Mouse (Mus musculus): ENCODE measurements around the gene Mtx2. TPM values are rescaled to one million over a fixed set of nuclear protein-coding genes. Genes with fewer than 3 reads are reported as not detected.

Mtx2 gene
- polyA plus RNA-seq, 1 experiment from 2014 or later: 126 TPM

- 88% methylated on average over 9 of the region's 9 CpGs for WGBS
- H3K4me2 ChIP-seq (replicated peaks): no peak overlapping the region
- no peaks in the 10 kb centered on the region for H3K9me3 ChIP-seq
Measured at GRCm38 (mm10) chr2:74884357-74884756, 58.8 kb downstream of the Mtx2 start.

GRCm38 (mm10) chr2:74891868-74892267 lies 66.3 kb downstream of the Mtx2 start:
- H3K36me3 ChIP-seq: no peaks in the 10 kb centered on the region
- no peaks in the 10 kb centered on the region for H3K9me3 ChIP-seq
- H3K4me2 ChIP-seq (replicated peaks): no peak overlapping the region
- no peak for ATAC-seq
- H3K27ac ChIP-seq: no peak overlapping the region
- 76% methylated on average over 5 of the region's 5 CpGs for WGBS
- no peaks in the 10 kb centered on the region for H3K27me3 ChIP-seq (replicated peaks)
- no peak overlapping the region for H3K9ac ChIP-seq
- H3K4me3 ChIP-seq (replicated peaks): no peak overlapping the region
- H3K4me1 ChIP-seq (replicated peaks): no peaks in the 10 kb centered on the region; the same call in 1 of the 2 replicates

More at GRCm38 (mm10) chr2:74884357-74884756, 58.8 kb downstream of the Mtx2 start:
- Histone ChIP-seq H3K4me3 (replicated peaks) (no peak overlapping the region), H3K27me3 (replicated peaks) (no peaks in the 10 kb centered on the region), H3K4me1 (replicated peaks) (no peaks in the 10 kb centered on the region), H3K36me3 (no peaks in the 10 kb centered on the region), H3K9ac (no peak overlapping the region), H3K27ac (no peak overlapping the region)
- ATAC-seq: no peak

DNA sequence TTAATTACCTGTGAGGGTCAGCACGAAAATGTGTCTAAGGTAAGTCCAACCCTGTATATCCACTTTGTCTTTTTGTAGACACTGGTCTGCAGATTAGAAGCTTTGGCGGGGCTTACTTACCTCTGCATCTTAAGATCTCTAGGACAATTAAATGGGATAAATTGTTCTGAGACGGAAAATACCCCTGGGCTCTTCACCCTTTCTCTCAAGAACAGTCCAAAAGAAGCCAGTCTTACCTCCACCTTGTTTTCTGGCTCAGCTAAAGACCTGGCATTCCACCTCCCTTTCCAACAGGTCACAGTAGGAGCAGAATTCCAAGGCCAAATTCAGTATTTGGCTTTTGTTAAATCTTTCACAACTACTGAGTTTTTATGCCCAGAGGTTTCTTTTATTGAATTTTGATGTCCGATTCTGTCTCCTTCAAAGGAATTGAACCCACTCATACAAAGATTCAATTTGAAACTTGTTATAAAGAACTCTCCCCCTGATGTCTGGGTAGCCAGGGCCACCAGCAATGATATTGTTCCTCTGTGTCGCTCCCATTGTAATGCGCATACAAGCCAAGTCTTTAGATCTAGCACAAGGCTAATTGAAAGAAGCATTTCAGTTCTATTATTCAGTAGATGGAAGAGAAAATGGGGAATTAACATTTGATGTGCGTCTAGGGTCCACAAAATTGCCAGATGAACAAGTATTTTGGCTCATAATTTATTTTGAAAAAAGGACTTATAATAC lies 67.4 kb downstream of the Mtx2 start:
- ATAC-seq: no peak
- no peaks in the 10 kb centered on the region for H3K36me3 ChIP-seq
- 91% methylated on average over 7 of the region's 7 CpGs for WGBS

GRCm38 (mm10) chr2:74894061-74894460 lies 68.5 kb downstream of the Mtx2 start:
- H3K4me1 ChIP-seq (replicated peaks): no peaks in the 10 kb centered on the region; the same call in 1 of the 2 replicates
- 45% methylated on average over 2 of the region's 2 CpGs for WGBS
- no peak overlapping the region for H3K4me3 ChIP-seq (replicated peaks)
- H3K4me2 ChIP-seq (replicated peaks): no peak overlapping the region
- ATAC-seq: no peak
- H3K36me3 ChIP-seq: no peaks in the 10 kb centered on the region
- H3K9me3 ChIP-seq: no peaks in the 10 kb centered on the region
- no peaks in the 10 kb centered on the region for H3K27me3 ChIP-seq (replicated peaks)
- no peak overlapping the region for H3K27ac ChIP-seq
- no peak overlapping the region for H3K9ac ChIP-seq

More for the DNA sequence above, 67.4 kb downstream of the Mtx2 start:
- no peak overlapping the region for H3K9ac ChIP-seq
- H3K27ac ChIP-seq: no peak overlapping the region
- no peaks in the 10 kb centered on the region for H3K27me3 ChIP-seq (replicated peaks)
- no peaks in the 10 kb centered on the region for H3K9me3 ChIP-seq
- no peak overlapping the region for H3K4me3 ChIP-seq (replicated peaks)
- no peaks in the 10 kb centered on the region; the same call in 1 of the 2 replicates for H3K4me1 ChIP-seq (replicated peaks)
- no peak overlapping the region for H3K4me2 ChIP-seq (replicated peaks)

- 0 out of 2 replicates have a peak, but pooled peaks have one; percentile 66 for ATAC-seq
- no peaks in the 10 kb centered on the region for H3K36me3 ChIP-seq
- no peaks in the 10 kb centered on the region for H3K27me3 ChIP-seq (replicated peaks)
- no peaks in the 10 kb centered on the region for H3K9me3 ChIP-seq
- H3K4me1 ChIP-seq (replicated peaks): no peaks in the 10 kb centered on the region
- no peak overlapping the region for H3K4me3 ChIP-seq (replicated peaks)
- 31% methylated on average over 5 of the region's 5 CpGs for WGBS
- H3K9ac ChIP-seq: no peak overlapping the region
- H3K27ac ChIP-seq: no peak overlapping the region; the same call in 1 of the 2 replicates
- H3K4me2 ChIP-seq (replicated peaks): no peak overlapping the region
Measured at GRCm38 (mm10) chr2:74899973-74900372, 74.4 kb downstream of the Mtx2 start.

GRCm38 (mm10) chr2:74901764-74902295 lies 76.2 kb downstream of the Mtx2 start:
- Histone ChIP-seq H3K9ac (no peak overlapping the region), H3K4me1 (replicated peaks) (0 out of 2 replicates have a peak, but pooled peaks cover under 1% of the 10 kb centered on the region), H3K36me3 (no peaks in the 10 kb centered on the region), H3K27me3 (replicated peaks) (no peaks in the 10 kb centered on the region), H3K9me3 (no peaks in the 10 kb centered on the region), H3K27ac (no peak overlapping the region), H3K4me3 (replicated peaks) (no peak overlapping the region), H3K4me2 (replicated peaks) (no peak overlapping the region)
- 38% methylated on average over 3 of the region's 3 CpGs for WGBS
- no peak for ATAC-seq

DNA sequence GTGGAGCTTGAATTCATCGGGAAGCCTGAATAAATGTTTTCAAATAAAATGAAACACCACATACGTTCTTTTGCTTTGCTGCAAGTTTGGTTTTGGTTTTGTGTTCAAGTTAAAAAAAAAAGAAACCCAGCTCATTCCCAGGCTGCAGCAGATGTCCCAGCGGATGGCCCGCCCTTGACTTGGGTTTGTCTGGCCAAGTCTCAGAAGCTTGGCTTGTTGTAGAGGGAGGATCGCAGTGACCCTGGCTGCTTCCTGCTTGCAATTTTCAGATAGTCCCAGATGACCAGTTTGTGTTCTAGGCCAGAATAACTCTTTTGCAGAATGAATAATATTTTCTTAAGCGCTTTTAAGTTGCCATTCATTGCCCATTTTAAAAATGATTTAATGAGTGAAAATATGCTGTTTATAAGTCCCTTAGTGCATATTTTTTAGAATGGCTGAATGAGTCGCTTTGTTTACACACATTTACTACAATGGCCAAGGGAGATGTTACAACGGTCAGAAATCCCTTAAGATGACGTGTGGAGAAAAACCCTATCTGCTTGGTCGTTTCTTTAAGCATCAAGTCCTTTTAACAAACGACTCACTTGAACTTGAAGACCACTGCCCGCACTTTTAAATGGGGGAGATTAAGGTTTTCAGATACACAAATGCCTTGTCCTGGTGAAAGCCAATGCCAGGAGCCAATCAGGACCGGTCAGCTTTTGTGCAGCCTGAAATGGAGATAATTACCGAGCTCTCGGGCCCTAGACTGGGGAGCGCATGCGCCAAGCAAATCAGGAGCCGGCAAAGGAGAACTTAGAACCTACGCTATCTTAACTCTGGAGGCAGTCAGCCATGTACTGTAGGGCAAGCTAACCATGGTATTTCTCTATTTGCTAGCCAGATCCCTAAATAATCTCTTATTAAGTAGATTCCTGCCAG lies 82.0 kb downstream of the Mtx2 start:
- H3K4me3 ChIP-seq (replicated peaks): no peak overlapping the region
- H3K9me3 ChIP-seq: no peaks in the 10 kb centered on the region
- WGBS: 65% methylated on average over 19 of the region's 19 CpGs
- no peaks in the 10 kb centered on the region for H3K36me3 ChIP-seq
- no peak overlapping the region for H3K4me2 ChIP-seq (replicated peaks)
- ATAC-seq: no peak
- H3K9ac ChIP-seq: no peak overlapping the region
- H3K27ac ChIP-seq: no peak overlapping the region
- H3K27me3 ChIP-seq (replicated peaks): no peaks in the 10 kb centered on the region
- H3K4me1 ChIP-seq (replicated peaks): 0 out of 2 replicates have a peak, but pooled peaks cover 2% of the 10 kb centered on the region

- no peak overlapping the region for H3K4me3 ChIP-seq (replicated peaks)
- WGBS: 46% methylated on average over 7 of the region's 7 CpGs
- H3K4me1 ChIP-seq (replicated peaks): 0 out of 2 replicates have a peak, but pooled peaks cover under 1% of the 10 kb centered on the region
- no peak for ATAC-seq
- H3K27ac ChIP-seq: no peak overlapping the region
- H3K36me3 ChIP-seq: no peaks in the 10 kb centered on the region
- no peak overlapping the region for H3K9ac ChIP-seq
- H3K27me3 ChIP-seq (replicated peaks): no peaks in the 10 kb centered on the region
- no peaks in the 10 kb centered on the region for H3K9me3 ChIP-seq
- H3K4me2 ChIP-seq (replicated peaks): no peak overlapping the region
Measured at GRCm38 (mm10) chr2:74912031-74912430, 86.4 kb downstream of the Mtx2 start.

DNA sequence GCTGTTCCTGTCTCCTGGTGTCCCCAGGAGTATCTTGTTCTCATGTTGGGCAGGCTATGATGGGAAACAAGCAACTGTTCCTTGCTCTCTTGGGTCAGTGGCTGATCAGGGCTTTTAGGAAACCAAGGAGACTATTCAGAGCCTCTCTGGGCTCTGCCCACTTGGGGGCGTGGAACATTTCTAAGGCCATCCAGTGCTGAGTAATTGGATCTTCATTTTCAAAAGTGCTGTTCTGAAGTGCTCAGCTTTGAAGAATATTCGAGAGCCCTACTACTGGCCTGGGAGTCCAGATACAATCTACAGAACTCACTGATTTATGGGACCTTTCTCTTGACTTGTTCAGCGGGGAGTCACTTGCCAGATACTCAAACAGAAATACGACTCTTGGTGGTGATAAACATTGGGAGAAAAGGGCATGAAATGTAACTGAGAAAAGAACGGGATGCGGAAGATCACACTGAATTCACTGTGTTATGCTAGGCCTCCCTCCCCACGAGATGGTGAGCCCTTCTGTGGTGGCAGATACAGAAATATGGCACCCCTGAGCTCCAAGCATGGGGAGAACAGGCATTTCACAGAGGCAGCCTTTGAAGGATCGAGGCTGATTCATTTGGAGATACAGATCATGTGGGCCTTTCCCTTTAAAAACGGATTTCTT lies 92.4 kb downstream of the Mtx2 start:
- 43% methylated on average over 9 of the region's 9 CpGs for WGBS
- Histone ChIP-seq H3K9me3 (no peaks in the 10 kb centered on the region), H3K36me3 (no peaks in the 10 kb centered on the region), H3K27ac (no peak overlapping the region), H3K27me3 (replicated peaks) (no peaks in the 10 kb centered on the region), H3K4me1 (replicated peaks) (no peaks in the 10 kb centered on the region), H3K4me2 (replicated peaks) (no peak overlapping the region), H3K4me3 (replicated peaks) (no peak overlapping the region), H3K9ac (no peak overlapping the region)
- ATAC-seq: no peak

DNA sequence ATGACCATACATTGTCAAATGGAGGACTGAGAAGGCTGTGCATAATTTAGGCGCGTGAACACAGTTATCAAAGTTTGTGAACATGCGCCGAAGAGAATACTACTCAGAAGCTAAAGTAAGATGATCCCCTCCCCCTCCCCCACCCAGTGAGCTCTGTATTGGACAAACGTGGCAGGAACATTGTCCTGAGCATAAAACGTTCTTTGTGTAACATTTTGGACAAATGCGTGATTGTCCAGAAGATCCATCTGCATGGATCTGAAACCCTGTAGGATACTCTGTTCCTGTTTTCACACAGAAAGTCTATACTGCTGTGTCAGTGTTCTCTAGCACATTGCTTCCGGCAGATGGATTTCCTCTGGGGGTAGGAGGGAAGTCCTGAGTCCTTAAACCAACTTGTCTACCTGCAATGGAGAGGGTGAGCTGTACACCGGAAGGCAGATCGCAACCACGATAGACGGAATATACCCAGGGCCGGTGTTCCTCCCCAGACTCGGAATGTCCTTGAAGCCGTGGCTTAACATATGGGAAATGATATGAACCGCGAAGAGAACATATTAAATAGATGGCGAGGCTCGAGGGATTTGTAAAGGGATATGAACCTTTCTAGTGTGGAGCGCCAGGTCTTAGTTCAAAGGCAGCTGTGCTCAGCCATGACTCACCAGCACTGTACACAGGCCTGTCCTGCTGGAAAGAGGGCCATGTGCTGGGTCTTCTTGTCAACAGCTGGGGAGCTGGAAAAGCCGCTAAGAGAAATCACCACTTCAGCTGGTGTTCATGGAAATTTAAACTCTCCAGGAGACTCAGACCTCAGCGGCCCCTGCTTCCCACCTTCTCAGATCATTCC lies 100.6 kb downstream of the Mtx2 start:
- WGBS: 79% methylated on average over 22 of the region's 22 CpGs
- H3K9me3 ChIP-seq: no peaks in the 10 kb centered on the region
- H3K4me3 ChIP-seq (replicated peaks): no peak overlapping the region
- no peak overlapping the region for H3K9ac ChIP-seq
- no peaks in the 10 kb centered on the region for H3K27me3 ChIP-seq (replicated peaks)
- no peak overlapping the region for H3K4me2 ChIP-seq (replicated peaks)
- no peaks in the 10 kb centered on the region for H3K4me1 ChIP-seq (replicated peaks)
- no peak for ATAC-seq
- no peaks in the 10 kb centered on the region for H3K36me3 ChIP-seq
- no peak overlapping the region for H3K27ac ChIP-seq
